Mouse (Mus musculus) C2C12 (cell line): ENCODE data around the gene Ifngr2.

Experiments used
- CEBPB ChIP-seq: IDR thresholded peaks from one replicate; pipeline ENCODE4 v1.6.1; 2011; ENCODE audit warnings: low read depth, mild to moderate bottlenecking, control low read depth, moderate library complexity
- CTCF ChIP-seq: IDR thresholded peaks from one replicate; pipeline ENCODE4 v1.5.1; 2011; ENCODE audit not compliant: control insufficient read depth, insufficient read depth, insufficient read length
- FOSL1 ChIP-seq: IDR thresholded peaks from one replicate; pipeline ENCODE4 v1.8.0; 2011; ENCODE audit warnings: mild to moderate bottlenecking, low read length; ENCODE audit not compliant: poor library complexity, insufficient read depth, severe bottlenecking
- MAX ChIP-seq: IDR thresholded peaks from one replicate; pipeline ENCODE4 v1.6.1; 2011; ENCODE audit warnings: mild to moderate bottlenecking, control low read depth
- MYOD1 ChIP-seq: IDR thresholded peaks from one replicate; pipeline ENCODE4 v1.6.1; 2011; ENCODE audit warnings: low read depth; ENCODE audit not compliant: control insufficient read depth, insufficient read length
- MYOG ChIP-seq: IDR thresholded peaks from one replicate; pipeline ENCODE4 v1.6.1; 2011; ENCODE audit not compliant: control insufficient read depth, insufficient read length; ENCODE audit errors: extremely low read depth
- USF1 ChIP-seq: IDR thresholded peaks from one replicate; pipeline ENCODE4 v1.6.1; 2011; ENCODE audit warnings: low read depth, mild to moderate bottlenecking, control low read depth, moderate library complexity

DNA sequence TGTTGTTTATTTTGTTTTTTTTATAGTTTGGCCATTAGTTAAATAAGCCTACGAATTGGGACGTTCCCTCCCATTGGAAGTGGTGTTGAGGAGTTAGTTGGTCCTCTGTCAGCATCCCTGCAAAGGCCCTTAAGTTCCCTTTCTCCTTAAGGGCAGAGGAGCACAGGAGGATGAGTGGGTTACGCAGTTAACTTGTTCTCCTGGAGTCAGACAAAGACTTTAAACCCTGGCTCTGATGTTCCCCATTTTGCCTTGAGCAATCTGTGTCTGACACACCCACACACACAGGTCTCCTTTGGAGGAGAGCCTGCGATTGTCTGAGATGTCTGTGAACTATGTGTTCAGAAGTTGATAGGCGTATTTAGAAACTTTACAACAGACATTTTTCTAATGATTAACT is 1.1 kb downstream of the Ifngr2 start:
- TF ChIP-seq CTCF (no peak), MAX (no peak), CEBPB (no peak), USF1 (no peak), FOSL1 (no peak), MYOG (no peak), MYOD1 (no peak)
